11 mouse cellular contexts compared by ENCODE assay signal in the genomic region with DNA sequence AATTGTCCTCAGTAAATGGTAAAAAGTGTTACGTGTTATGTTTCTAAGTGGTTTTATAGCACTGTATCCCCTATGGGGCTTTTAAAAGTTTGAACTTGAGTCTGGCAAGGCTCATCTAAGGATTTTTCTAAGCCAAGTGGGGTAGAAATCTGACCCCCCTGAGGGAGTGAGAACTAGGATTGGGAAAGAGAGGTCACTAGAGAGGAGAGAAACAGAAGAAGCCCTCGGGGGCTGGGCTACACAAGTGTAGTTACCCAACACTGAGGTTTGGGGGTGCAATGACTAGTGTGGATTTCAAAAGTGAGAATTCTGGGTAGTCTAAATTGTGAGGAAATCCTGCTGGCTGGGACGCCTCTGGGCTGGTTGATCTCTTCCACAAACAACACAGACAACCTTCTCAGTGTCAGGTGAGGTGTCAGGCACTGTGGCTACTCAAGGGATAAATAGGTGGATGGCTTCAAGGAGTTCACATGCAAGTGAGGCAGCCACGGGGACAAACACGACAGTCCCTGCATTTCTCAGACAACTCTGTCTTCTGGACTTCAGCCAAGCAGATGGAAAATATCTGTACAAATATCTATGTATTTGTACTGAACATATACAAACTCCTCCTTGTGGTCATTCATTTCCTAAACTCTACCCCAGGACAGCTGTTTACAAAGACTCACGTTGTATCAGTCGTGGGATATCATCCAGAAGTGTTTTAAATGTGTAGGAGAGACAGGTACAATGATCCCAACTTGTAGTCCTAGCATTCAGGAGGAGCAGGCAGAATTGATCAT. TPM values are rescaled to one million over a fixed set of nuclear protein-coding genes. Genes with fewer than 3 reads are reported as not detected.
DNase-seq lines count a peak whose midpoint lies in the region; ATAC-seq lines count a peak whose summit lies in the region.
"Had no signal": no experiment of that assay in that cellular context is flagged by ENCODE, and none has a peak within 500 bp of the region (broad histone marks: within the 10 kb centered on the region; RNA-seq: fewer than 3 reads in every experiment).

No protein-coding gene starts in this region.

- H3K9me3 ChIP-seq in liver, embryonic 15.5 days (replicated peaks), result no peaks in the 10 kb centered on the region

- peak; percentile 50 for DNase-seq in gastrocnemius, adult 18-20 months (ENCODE audit: low spot score)
- DNase-seq in gastrocnemius, postnatal 10 days, result no peak
- DNase-seq in fat pad, adult 2 months (ENCODE audit: extremely low read depth, low read depth, low spot score), result peak; percentile 95
- DNase-seq in skeletal muscle tissue, adult 2 months (ENCODE audit: low read depth, low spot score), result peak; percentile 47
- DNase-seq in B cell, adult 2 months, result no peak
- no peak for DNase-seq in heart, postnatal 4 days
- DNase-seq in embryo, embryonic 9.5 days (ENCODE audit: extremely low spot score), result no peak
- DNase-seq: cerebellum, adult 9-11 months; kidney, postnatal 14 days had no signal

- H3K4me1 ChIP-seq in liver, embryonic 15.5 days (replicated peaks), result peaks cover 42% of the 10 kb centered on the region

- no peak overlapping the region for H3K4me3 ChIP-seq in liver, embryonic 15.5 days (replicated peaks)

- no peaks in the 10 kb centered on the region for H3K36me3 ChIP-seq in liver, embryonic 15.5 days (replicated peaks)

- no peak overlapping the region for H3K9ac ChIP-seq in liver, embryonic 15.5 days

- no peaks in the 10 kb centered on the region for H3K27me3 ChIP-seq in liver, embryonic 15.5 days

- H3K27ac ChIP-seq in liver, embryonic 15.5 days (replicated peaks), result peak overlapping the region; percentile 72

- 44% methylated on average over 7 of the region's 7 CpGs for WGBS in liver, embryonic 15.5 days (ENCODE audit: insufficient replicate concordance)

- no peak overlapping the region for H3K4me2 ChIP-seq in liver, embryonic 15.5 days

- no peak for ATAC-seq in liver, embryonic 15.5 days (ENCODE audit: insufficient read depth)
- ATAC-seq: forebrain, embryonic 16.5 days had no signal

RNA-seq across cellular contexts. Expression of a gene that starts 10.8 kb away (rescaled TPM):
- total RNA-seq in gastrocnemius, adult 18-20 months (2021), result 10 to 100 TPM; 13.0 to 15.3 TPM
- 10 to 100 TPM; 28.6 to 36.3 TPM for total RNA-seq in gastrocnemius, postnatal 10 days (2021)
- 39.1 and 45.5 TPM in 2 replicates for polyA plus RNA-seq in liver, embryonic 15.5 days (2015; fragmentation: Nextera tagmentation; extraction: Ambion mirVana)
- 10 to 100 TPM; 41.6 to 44.4 TPM for total RNA-seq in heart, postnatal 4 days (2021)

RNA-seq across cellular contexts. Expression of a gene that starts 43.9 kb away (rescaled TPM):
- total RNA-seq in gastrocnemius, adult 18-20 months (2021), result 10 to 100 TPM in 1 of 2 experiments, 1 to 10 TPM in 1; 8.1 to 10.6 TPM
- 10 to 100 TPM; 17.2 to 23.3 TPM for total RNA-seq in gastrocnemius, postnatal 10 days (2021)
- polyA plus RNA-seq in liver, embryonic 15.5 days (2015; fragmentation: Nextera tagmentation; extraction: Ambion mirVana), result 2.2 and 2.5 TPM in 2 replicates
- total RNA-seq in heart, postnatal 4 days (2021), result 10 to 100 TPM; 42.1 to 45.9 TPM

Comparison
In these comparisons a context has a peak if more than half of its experiments do, and no peak if none do; other contexts are left out.
1. DNase-seq: peak in gastrocnemius, adult 18-20 months (single experiment), fat pad, adult 2 months (single experiment) and skeletal muscle tissue, adult 2 months (single experiment); none in gastrocnemius, postnatal 10 days (single experiment), B cell, adult 2 months (0 of 2), heart, postnatal 4 days (single experiment) and embryo, embryonic 9.5 days (single experiment).